Mouse (Mus musculus): ENCODE measurements around the gene Large2. TPM values are rescaled to one million over a fixed set of nuclear protein-coding genes. Genes with fewer than 3 reads are reported as not detected.

Large2 gene
- polyA plus RNA-seq (2015; fragmentation: Illumina TruSeq; extraction: RNeasy Lipid Tissue Mini Kit (QIAGEN cat#74804); ENCODE audit: insufficient read depth, low read depth, low replicate concordance) = 25.1 TPM

GRCm38 (mm10) chr2:92374514-92374913 is at the start of gene Large2, which contains the start of gene Pex16:
Gene Large2, minus strand, starts transcription at chr2:92374869.
Gene Pex16, plus strand, starts transcription at chr2:92374676.

GRCm38 (mm10) chr2:92401091-92401561 is 26.5 kb upstream of the Large2 start, which contains the start of gene Mapk8ip1:
Gene Mapk8ip1, minus strand, starts transcription at chr2:92401263.

GRCm38 (mm10) chr2:92381901-92382588 is 7.4 kb upstream of the Large2 start, which contains the start of gene 1700029I15Rik:
Gene 1700029I15Rik, plus strand, starts transcription at chr2:92382538.

Other genes with a start within 250 kb of the Large2 start
- 8.3 TPM for gene Pex16, start 193 bp downstream of the Large2 start, polyA plus RNA-seq (2015; fragmentation: Illumina TruSeq; extraction: RNeasy Lipid Tissue Mini Kit (QIAGEN cat#74804); ENCODE audit: insufficient read depth, low read depth, low replicate concordance)
- 2.9 TPM for gene 1700029I15Rik, start 7.7 kb upstream of the Large2 start, polyA plus RNA-seq (2015; fragmentation: Illumina TruSeq; extraction: RNeasy Lipid Tissue Mini Kit (QIAGEN cat#74804); ENCODE audit: insufficient read depth, low read depth, low replicate concordance)
- gene Mapk8ip1, start 26.4 kb upstream of the Large2 start, polyA plus RNA-seq (2015; fragmentation: Illumina TruSeq; extraction: RNeasy Lipid Tissue Mini Kit (QIAGEN cat#74804); ENCODE audit: insufficient read depth, low read depth, low replicate concordance) = 7.5 TPM
- 6.1 TPM for gene Cry2, start 59.2 kb upstream of the Large2 start, polyA plus RNA-seq (2015; fragmentation: Illumina TruSeq; extraction: RNeasy Lipid Tissue Mini Kit (QIAGEN cat#74804); ENCODE audit: insufficient read depth, low read depth, low replicate concordance)
- gene Slc35c1, start 85.7 kb upstream of the Large2 start, polyA plus RNA-seq (2015; fragmentation: Illumina TruSeq; extraction: RNeasy Lipid Tissue Mini Kit (QIAGEN cat#74804); ENCODE audit: insufficient read depth, low read depth, low replicate concordance) = 5.8 TPM
- 2.4 TPM for gene Chst1, start 224.8 kb upstream of the Large2 start, polyA plus RNA-seq (2015; fragmentation: Illumina TruSeq; extraction: RNeasy Lipid Tissue Mini Kit (QIAGEN cat#74804); ENCODE audit: insufficient read depth, low read depth, low replicate concordance)